Mouse (Mus musculus) hindbrain, embryonic 12.5 days (tissue): ENCODE results near the gene Lrrc29. TPM values are rescaled to one million over a fixed set of nuclear protein-coding genes. Genes with fewer than 3 reads are reported as not detected.

ENCODE experiments used
- ATAC-seq: fragments of 200-750 bp; cut with Nextera tagmentation; 2 replicates; pipeline ENCODE4 v1.8.0; 2017; ENCODE audit warnings: moderate TSS enrichment; ENCODE audit not compliant: low FRiP score
- H3K27ac ChIP-seq: fragments of 300-500 bp; sonication (generic); 2 replicates; pipeline ENCODE4 v1.5.1; 2016; ENCODE audit warnings: mild to moderate bottlenecking
- H3K27me3 ChIP-seq: fragments of 300-500 bp; sonication (generic); 2 replicates; pipeline ENCODE4 v1.6.1; 2016; ENCODE audit warnings: mild to moderate bottlenecking
- H3K36me3 ChIP-seq: fragments of 300-500 bp; sonication (generic); 2 replicates; pipeline ENCODE4 v1.6.1; 2016; ENCODE audit warnings: mild to moderate bottlenecking
- H3K4me1 ChIP-seq: fragments of 300-500 bp; sonication (generic); 2 replicates; pipeline ENCODE4 v1.6.1; 2016
- H3K4me2 ChIP-seq: fragments of 300-500 bp; sonication (generic); replicated peaks from 2 replicates; pipeline ENCODE4 v1.6.1; 2016; ENCODE audit warnings: mild to moderate bottlenecking
- H3K4me3 ChIP-seq: fragments of 300-500 bp; sonication (generic); 2 replicates; pipeline ENCODE4 v1.5.1; 2016; ENCODE audit warnings: mild to moderate bottlenecking
- H3K9ac ChIP-seq: fragments of 300-500 bp; sonication (generic); 2 replicates; pipeline ENCODE4 v1.6.1; 2016; ENCODE audit warnings: mild to moderate bottlenecking, moderate library complexity
- H3K9me3 ChIP-seq: fragments of 300-500 bp; sonication (generic); replicated peaks from 2 replicates; pipeline ENCODE4 v1.6.1; 2016; ENCODE audit warnings: mild to moderate bottlenecking
- WGBS: fragments of 180-500 bp; shearing (Covaris S2); methylation state at CpG from one replicate; pipeline ENCODE4 v1.1.7; 2016; 5-methylcytosine and 5-hydroxymethylcytosine counted together
- polyA plus RNA-seq: library from polyadenylated mRNA; unstranded; fragments of >200 nt; fragmentation: Nextera tagmentation; extraction: Ambion mirVana; gene quantifications from 2 replicates; pipeline ENCODE4 v1.2.1, GENCODE M21; 2016

Gene Lrrc29
- 1.3 TPM in 2 replicates for polyA plus RNA-seq

DNA sequence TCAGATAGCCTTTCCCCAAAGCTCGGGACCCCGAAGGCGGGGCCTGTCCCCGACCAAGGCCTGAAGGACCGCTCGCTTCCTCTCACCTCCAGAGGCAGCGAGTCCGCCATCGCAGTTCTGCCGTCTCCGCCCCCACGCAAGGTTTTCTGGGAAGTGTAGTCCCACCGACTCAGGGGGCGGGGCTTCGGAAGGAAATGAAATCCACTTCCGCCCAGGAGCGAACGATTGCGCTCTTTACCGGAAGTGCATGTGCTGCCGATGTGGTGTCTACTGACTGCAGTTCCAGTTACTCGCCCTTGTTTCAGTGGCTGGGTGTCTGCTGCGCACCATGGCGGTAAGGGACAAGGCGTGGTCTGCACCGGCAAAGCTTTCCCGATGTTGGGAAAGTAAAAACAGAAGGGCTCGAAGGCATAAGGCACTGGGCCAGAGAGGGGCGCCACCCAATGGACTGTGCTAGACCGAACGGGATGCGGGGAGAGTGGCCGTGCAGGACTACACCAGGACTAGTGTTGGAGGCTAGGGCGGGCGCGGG lies at the start of gene Lrrc29, which contains the start of gene Tmem208:
Gene Lrrc29 (minus strand): TSS at position 138 of the 532 bp plus-strand sequence.
Gene Tmem208 (plus strand): TSS at position 214 of the 532 bp plus-strand sequence.
- H3K4me1 ChIP-seq, result peaks cover 22% of the 10 kb centered on the region
- peak within 1 kb of the TSS; percentile 84 for H3K4me2 ChIP-seq
- peak within 1 kb of the TSS; percentile 81 for H3K9ac ChIP-seq
- peak within 1 kb of the TSS; percentile 79 for H3K27ac ChIP-seq
- H3K36me3 ChIP-seq, result peaks cover 42% of the 10 kb centered on the region
- peak; percentile 94 for ATAC-seq
- H3K9me3 ChIP-seq, result no peaks in the 10 kb centered on the region
- H3K4me3 ChIP-seq, result peak within 1 kb of the TSS; percentile 81
- WGBS, result 1% methylated on average over 36 of the region's 36 CpGs
- no peaks in the 10 kb centered on the region for H3K27me3 ChIP-seq

DNA sequence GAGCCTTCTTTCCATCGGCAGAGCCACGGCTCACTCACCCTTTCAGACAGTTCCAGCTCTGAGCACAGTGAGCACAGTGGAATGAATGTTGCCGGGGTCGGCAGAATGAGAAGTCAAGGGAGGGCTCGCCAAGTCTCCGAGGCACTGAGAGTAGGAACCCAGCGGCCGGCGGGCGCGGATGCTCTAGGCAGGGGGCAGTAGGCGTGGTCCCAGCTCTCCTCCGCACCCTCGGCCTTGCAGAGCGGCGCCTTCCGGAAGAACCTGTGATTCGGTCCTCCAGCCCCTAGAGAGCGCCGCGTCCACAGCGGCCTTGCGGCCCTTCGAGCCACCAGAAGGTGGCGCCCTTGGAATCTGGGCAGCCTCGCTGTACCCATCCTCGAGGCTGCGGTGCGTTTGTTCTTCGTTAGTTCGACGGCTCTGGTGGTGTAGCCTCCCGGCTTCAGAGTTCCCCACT lies 48.5 kb upstream of the Lrrc29 start:
- H3K36me3 ChIP-seq, result 0 out of 2 replicates have a peak, but pooled peaks cover 3% of the 10 kb centered on the region
- 0 out of 2 replicates have a peak overlapping the region, but pooled peaks have one; percentile 1 for H3K4me3 ChIP-seq
- H3K4me1 ChIP-seq, result peaks cover 18% of the 10 kb centered on the region; the same call in 1 of the 2 replicates
- no peaks in the 10 kb centered on the region for H3K27me3 ChIP-seq
- peak overlapping the region; percentile 45 for H3K4me2 ChIP-seq
- ATAC-seq, result peak; percentile 41
- no peak overlapping the region for H3K9ac ChIP-seq
- no peak overlapping the region for H3K27ac ChIP-seq
- 27% methylated on average over 33 of the region's 33 CpGs for WGBS
- H3K9me3 ChIP-seq, result peaks cover 5% of the 10 kb centered on the region; the same call in 1 of the 2 replicates

DNA sequence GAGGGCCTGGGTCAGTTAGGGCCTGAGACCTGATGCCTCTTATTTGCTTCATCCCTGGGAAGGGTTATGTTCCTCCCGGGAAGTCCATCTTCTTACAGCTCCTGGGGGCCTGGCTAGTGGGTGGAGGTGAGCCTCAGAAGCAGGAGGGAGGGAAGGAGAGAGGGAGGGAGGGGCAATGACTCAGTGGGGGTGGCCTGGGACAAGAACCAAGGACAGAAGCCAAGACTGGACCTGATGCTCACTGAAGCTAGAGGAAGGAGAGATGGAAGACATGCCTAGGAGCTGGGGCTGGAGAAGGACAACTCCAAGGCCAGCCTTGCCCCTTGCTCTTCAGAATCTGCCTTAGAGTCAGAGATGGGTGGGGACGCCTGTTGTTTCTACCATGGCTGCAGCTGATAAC lies 47.0 kb upstream of the Lrrc29 start, which contains the start of gene Plekhg4:
Gene Plekhg4 (plus strand): TSS at position 243 of the 400 bp plus-strand sequence.
- Histone ChIP-seq H3K27me3 (no peaks in the 10 kb centered on the region), H3K27ac (no peak within 1 kb of the TSS), H3K4me2 (peak within 1 kb of the TSS; percentile 45; the same call in 1 of the 2 replicates), H3K9ac (no peak within 1 kb of the TSS), H3K9me3 (peaks cover 5% of the 10 kb centered on the region; the same call in 1 of the 2 replicates), H3K36me3 (peaks cover 6% of the 10 kb centered on the region; the same call in 1 of the 2 replicates), H3K4me1 (peaks cover 12% of the 10 kb centered on the region; the same call in 1 of the 2 replicates), H3K4me3 (no peak within 1 kb of the TSS)
- WGBS, result 65% methylated on average over 2 of the region's 2 CpGs
- ATAC-seq, result no peak

DNA sequence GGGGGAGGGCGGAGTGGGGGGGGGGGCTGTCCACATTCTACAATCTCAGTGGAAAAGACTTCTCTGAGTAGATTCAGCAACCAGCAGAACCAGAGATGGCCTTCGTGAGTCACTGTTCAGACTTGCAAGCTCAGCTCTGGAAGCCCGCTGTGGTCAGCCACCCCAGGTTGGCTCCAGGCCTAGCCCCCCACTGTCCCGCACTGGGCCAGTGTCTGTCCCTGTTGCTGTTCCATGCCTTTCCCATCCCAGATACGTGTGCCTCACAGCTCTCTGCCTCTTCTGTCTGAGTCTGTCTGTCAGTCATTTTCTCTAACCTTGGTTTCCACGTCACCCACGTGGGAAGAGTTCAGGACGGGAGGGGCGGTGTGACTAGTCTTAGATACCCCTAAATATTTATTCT lies 46.4 kb upstream of the Lrrc29 start:
- Histone ChIP-seq H3K36me3 (peaks cover 6% of the 10 kb centered on the region; the same call in 1 of the 2 replicates), H3K27me3 (no peaks in the 10 kb centered on the region), H3K4me2 (no peak overlapping the region), H3K4me3 (no peak overlapping the region), H3K4me1 (peaks cover 12% of the 10 kb centered on the region; the same call in 1 of the 2 replicates), H3K9ac (no peak overlapping the region), H3K27ac (no peak overlapping the region), H3K9me3 (peaks cover 5% of the 10 kb centered on the region; the same call in 1 of the 2 replicates)
- 73% methylated on average over 9 of the region's 9 CpGs for WGBS
- no peak for ATAC-seq

DNA sequence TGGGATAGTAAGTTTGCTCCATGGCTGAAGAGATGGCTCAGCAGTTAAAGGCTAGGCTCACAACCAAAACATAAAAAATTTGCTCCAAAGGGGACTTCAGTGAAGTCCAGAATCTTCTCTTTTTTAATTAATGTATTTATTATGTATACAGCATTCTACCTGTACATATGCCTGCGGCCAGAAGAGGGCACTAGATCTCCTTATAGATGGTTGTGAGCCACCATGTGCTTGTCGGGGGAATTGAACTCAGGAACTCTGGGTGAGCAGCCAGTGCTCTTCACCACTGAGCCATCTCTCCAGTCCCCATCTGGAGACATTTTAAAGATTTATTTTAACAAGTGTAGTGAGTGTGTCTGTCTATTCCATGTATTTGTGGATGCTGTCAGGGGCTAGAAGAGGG lies 41.0 kb upstream of the Lrrc29 start:
- no peak overlapping the region for H3K9ac ChIP-seq
- H3K9me3 ChIP-seq, result no peaks in the 10 kb centered on the region
- H3K4me2 ChIP-seq, result no peak overlapping the region
- WGBS, result 68% methylated on average over 2 of the region's 2 CpGs
- no peak overlapping the region for H3K27ac ChIP-seq
- H3K4me3 ChIP-seq, result no peak overlapping the region
- H3K27me3 ChIP-seq, result no peaks in the 10 kb centered on the region
- no peaks in the 10 kb centered on the region for H3K4me1 ChIP-seq
- peaks cover 13% of the 10 kb centered on the region; the same call in 1 of the 2 replicates for H3K36me3 ChIP-seq
- ATAC-seq, result no peak

DNA sequence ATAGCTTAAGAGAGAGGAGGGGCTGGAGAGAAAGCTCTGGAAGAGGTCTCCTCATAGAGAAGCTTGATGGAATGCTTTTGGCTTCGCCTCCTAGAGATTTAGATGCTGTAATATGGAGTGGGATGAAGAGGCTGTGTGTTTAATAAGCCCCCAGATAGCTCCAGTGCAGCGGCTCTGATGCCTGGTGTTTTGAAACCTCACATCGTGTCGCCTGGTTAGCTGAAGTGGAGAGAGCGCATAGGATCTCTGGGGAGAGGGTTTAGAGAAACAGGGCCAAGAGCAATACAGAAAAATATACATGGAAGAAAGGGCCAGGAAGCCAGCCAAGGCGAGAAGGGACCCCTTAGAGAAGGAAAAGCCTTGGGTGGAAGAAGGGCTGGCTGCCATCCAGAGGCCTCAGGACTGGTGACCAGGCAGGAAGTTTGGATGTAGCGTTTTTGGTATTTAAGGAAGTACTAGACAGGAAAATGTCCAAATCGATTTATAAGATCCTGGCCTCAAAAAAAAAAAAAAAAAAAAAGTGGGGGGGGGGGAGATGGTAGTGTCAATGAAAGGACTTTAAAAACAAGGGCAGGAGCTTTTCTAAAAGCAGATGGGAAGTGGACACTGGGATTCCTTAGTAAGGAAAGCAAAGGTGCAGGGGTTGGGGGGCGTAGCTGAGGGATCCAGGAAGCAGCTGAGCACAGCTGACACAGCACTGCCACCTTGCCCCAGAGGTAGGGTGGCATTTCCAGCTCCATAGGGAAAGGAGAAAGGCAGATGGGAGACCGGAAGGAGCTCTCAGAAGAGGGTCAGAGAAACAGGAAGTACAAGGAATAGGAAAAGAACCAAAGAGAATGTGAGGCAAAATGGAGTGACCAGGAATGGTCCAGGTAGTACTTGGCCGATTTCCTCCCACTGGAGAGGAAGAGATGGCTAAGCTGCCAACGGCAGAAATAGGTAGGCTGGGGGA lies 35.9 kb upstream of the Lrrc29 start:
- H3K27me3 ChIP-seq, result 0 out of 2 replicates have a peak, but pooled peaks cover 4% of the 10 kb centered on the region
- no peak for ATAC-seq
- H3K4me3 ChIP-seq, result no peak overlapping the region
- H3K36me3 ChIP-seq, result peaks cover 5% of the 10 kb centered on the region
- H3K4me1 ChIP-seq, result 0 out of 2 replicates have a peak, but pooled peaks cover 6% of the 10 kb centered on the region
- H3K9ac ChIP-seq, result no peak overlapping the region
- no peaks in the 10 kb centered on the region for H3K9me3 ChIP-seq
- no peak overlapping the region for H3K4me2 ChIP-seq
- 83% methylated on average over 12 of the region's 12 CpGs for WGBS
- H3K27ac ChIP-seq, result no peak overlapping the region

DNA sequence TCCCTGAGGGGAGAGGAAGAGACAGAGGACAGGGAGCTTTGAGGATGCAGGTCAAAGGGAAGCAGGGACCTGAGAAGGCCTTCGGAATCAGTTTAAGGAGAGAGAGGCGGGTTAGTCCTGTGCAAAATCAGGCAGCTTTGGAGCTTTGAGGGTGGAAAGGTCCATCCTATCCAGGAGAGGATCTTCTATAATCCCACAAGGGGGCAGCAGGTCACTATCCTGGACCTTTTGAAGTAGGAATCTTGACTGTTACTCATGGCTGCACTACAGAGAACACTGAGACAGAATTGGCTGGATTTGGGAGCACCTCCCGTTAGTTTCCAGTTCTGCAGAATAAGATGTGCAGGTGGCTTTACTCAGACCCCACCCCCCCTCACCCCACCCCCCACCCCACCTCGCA lies 33.6 kb upstream of the Lrrc29 start:
- peak overlapping the region; percentile 18; the same call in 1 of the 2 replicates for H3K9ac ChIP-seq
- ATAC-seq, result 0 out of 2 replicates have a peak, but pooled peaks have one; percentile 47
- no peaks in the 10 kb centered on the region for H3K9me3 ChIP-seq
- 49% methylated on average over 4 of the region's 4 CpGs for WGBS
- H3K4me3 ChIP-seq, result no peak overlapping the region
- no peak overlapping the region for H3K4me2 ChIP-seq
- H3K36me3 ChIP-seq, result peaks cover 13% of the 10 kb centered on the region; the same call in 1 of the 2 replicates
- H3K27ac ChIP-seq, result no peak overlapping the region
- H3K27me3 ChIP-seq, result 0 out of 2 replicates have a peak, but pooled peaks cover 4% of the 10 kb centered on the region
- H3K4me1 ChIP-seq, result peaks cover 10% of the 10 kb centered on the region; the same call in 1 of the 2 replicates

DNA sequence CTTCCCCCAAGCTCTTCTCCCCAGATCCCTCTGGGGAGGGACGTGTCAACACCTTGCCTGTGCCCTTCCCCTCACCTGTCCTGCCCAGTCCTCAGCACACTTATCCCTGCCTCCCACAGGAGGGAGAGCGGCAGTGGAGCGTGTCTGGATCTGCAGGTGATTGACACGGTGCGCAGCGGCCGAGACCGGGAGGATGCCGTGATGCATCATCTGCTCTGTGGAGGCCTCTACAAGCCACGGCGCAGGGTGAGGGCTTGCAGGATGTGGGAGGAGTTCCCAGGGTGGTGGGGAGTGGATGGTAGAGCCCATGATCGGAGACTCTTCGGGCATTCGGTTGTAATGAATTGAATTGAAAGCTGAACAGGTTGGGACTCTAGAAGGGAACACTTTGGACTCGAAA lies 33.1 kb upstream of the Lrrc29 start:
- Histone ChIP-seq H3K4me3 (no peak overlapping the region), H3K27ac (no peak overlapping the region), H3K4me1 (peaks cover 10% of the 10 kb centered on the region; the same call in 1 of the 2 replicates), H3K4me2 (no peak overlapping the region), H3K27me3 (0 out of 2 replicates have a peak, but pooled peaks cover 4% of the 10 kb centered on the region), H3K36me3 (peaks cover 10% of the 10 kb centered on the region; the same call in 1 of the 2 replicates), H3K9me3 (no peaks in the 10 kb centered on the region), H3K9ac (peak overlapping the region; percentile 18; the same call in 1 of the 2 replicates)
- 61% methylated on average over 15 of the region's 15 CpGs for WGBS
- ATAC-seq, result peak; percentile 19; the same call in 1 of the 2 replicates

DNA sequence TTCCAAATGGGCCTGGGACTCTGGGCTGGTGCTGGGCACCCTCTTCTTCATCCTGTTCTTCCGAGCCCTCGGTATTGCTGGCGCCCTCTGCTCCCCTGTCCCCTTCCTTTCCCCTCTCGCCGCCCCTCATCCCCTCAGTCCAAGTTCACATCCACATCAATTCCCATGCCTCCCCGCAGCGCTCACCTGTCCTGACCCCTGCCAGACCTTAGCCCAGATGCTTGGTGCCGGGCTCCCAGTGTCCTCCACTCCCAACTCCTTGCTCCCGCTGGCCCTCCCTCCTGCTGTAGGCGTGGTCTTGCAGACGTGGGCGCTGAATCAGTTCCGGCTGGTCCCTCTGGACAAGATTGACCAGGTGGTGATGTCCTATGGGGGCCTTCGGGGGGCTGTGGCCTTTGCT lies 30.6 kb upstream of the Lrrc29 start:
- no peak overlapping the region for H3K27ac ChIP-seq
- no peaks in the 10 kb centered on the region for H3K9me3 ChIP-seq
- H3K27me3 ChIP-seq, result 0 out of 2 replicates have a peak, but pooled peaks cover 4% of the 10 kb centered on the region
- H3K4me2 ChIP-seq, result no peak overlapping the region
- H3K4me3 ChIP-seq, result no peak overlapping the region
- H3K4me1 ChIP-seq, result peaks cover 10% of the 10 kb centered on the region; the same call in 1 of the 2 replicates
- no peak overlapping the region for H3K9ac ChIP-seq
- 88% methylated on average over 14 of the region's 14 CpGs for WGBS
- no peak for ATAC-seq
- H3K36me3 ChIP-seq, result peaks cover 12% of the 10 kb centered on the region; the same call in 1 of the 2 replicates

DNA sequence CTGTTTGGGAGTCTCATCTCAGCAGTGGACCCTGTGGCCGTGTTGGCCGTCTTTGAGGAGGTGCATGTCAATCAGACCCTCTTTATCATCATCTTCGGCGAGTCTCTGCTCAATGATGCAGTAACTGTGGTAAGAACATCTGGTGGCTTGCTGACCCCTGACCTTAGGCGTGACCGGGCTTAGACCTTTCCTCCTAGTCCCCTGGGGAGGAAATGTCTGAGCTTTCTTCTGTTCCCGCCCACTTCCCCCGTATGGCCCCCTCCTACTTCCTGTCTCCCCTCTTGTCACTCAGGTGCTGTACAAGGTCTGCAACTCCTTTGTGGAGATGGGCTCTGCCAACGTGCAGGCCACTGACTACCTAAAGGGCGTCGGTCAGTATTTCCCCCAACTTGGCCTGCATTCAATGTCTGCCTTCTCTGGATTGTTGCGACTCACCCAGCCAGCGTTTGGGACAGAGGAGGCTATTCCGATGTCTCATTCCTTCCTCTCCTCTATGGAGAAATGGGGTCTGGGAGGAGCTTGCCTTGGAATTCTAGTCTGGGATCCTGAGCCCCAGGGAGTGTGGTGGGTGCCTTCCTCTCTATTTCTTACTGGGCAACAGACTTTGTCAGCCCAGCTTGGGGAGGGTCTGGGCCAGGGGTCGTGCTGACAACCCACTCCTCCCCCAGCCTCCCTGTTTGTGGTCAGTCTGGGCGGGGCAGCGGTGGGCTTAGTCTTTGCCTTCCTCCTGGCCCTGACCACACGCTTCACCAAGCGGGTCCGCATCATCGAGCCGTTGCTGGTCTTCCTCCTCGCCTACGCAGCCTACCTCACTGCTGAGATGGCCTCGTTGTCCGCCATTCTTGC lies 29.3 kb upstream of the Lrrc29 start:
- H3K9ac ChIP-seq, result no peak overlapping the region
- H3K27ac ChIP-seq, result no peak overlapping the region
- H3K4me2 ChIP-seq, result no peak overlapping the region
- 54% methylated on average over 26 of the region's 26 CpGs for WGBS
- H3K27me3 ChIP-seq, result 0 out of 2 replicates have a peak, but pooled peaks cover 7% of the 10 kb centered on the region
- H3K4me1 ChIP-seq, result peaks cover 13% of the 10 kb centered on the region
- H3K36me3 ChIP-seq, result peaks cover 12% of the 10 kb centered on the region; the same call in 1 of the 2 replicates
- H3K9me3 ChIP-seq, result no peaks in the 10 kb centered on the region
- H3K4me3 ChIP-seq, result no peak overlapping the region
- ATAC-seq, result no peak

DNA sequence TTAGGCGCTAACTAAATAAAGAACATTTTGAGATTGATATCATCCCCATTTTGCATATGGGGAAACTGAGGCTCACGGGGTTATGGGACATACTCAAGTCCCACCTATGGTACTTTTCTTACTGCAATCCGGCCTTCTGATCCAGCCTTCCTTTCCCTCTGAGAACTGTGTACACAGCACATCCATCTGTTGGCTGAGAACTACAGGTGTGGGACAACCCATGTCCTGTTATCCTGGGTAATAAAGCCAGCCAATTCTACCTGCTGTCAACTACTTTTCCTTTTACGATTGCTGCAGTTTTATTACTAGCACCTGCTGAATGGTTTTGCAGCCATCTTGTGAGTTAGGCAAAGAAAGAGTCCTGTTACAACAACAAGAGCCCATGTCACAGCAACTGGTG lies 28.5 kb upstream of the Lrrc29 start:
- Histone ChIP-seq H3K9ac (no peak overlapping the region), H3K4me3 (no peak overlapping the region), H3K9me3 (no peaks in the 10 kb centered on the region), H3K36me3 (peaks cover 12% of the 10 kb centered on the region; the same call in 1 of the 2 replicates), H3K27ac (no peak overlapping the region), H3K4me1 (peaks cover 18% of the 10 kb centered on the region), H3K27me3 (0 out of 2 replicates have a peak, but pooled peaks cover 7% of the 10 kb centered on the region), H3K4me2 (no peak overlapping the region)
- WGBS, result 87% methylated on average over 4 of the region's 4 CpGs
- no peak for ATAC-seq
